Mouse (Mus musculus) hindbrain, embryonic 11.5 days (tissue): ENCODE results near the gene Bhlhe41. TPM values are rescaled to one million over a fixed set of nuclear protein-coding genes. Genes with fewer than 3 reads are reported as not detected.
A peak's percentile ranks its signal among the peaks of the same experiment; 100 is the strongest.

Experiments used
- ATAC-seq: fragments of 200-750 bp; cut with Nextera tagmentation; 2 replicates; pipeline ENCODE4 v1.8.0; 2017; ENCODE audit warnings: mild to moderate bottlenecking, moderate TSS enrichment, moderate library complexity; ENCODE audit not compliant: low FRiP score
- DNase-seq: peaks from one replicate; pipeline ENCODE4 v3.0.0-alpha.2; 2015; ENCODE audit warnings: low spot score
- H3K27ac ChIP-seq: fragments of 300-500 bp; sonication (generic); 2 replicates; pipeline ENCODE4 v1.5.1; 2014; ENCODE audit warnings: mild to moderate bottlenecking, low read depth, low read length
- H3K27me3 ChIP-seq: fragments of 300-500 bp; sonication (generic); 2 replicates; pipeline ENCODE4 v1.6.1; 2014; ENCODE audit warnings: mild to moderate bottlenecking, low read length, moderate library complexity, mixed read lengths; ENCODE audit not compliant: control insufficient read depth, insufficient read depth
- H3K36me3 ChIP-seq: fragments of 300-500 bp; sonication (generic); 2 replicates; pipeline ENCODE4 v1.6.1; 2014; ENCODE audit warnings: mild to moderate bottlenecking, low read length, moderate library complexity, mixed read lengths; ENCODE audit not compliant: control insufficient read depth, insufficient read depth
- H3K4me1 ChIP-seq: fragments of 300-500 bp; sonication (generic); replicated peaks from 2 replicates; pipeline ENCODE4 v1.6.1; 2014; ENCODE audit warnings: low read length, mixed read lengths; ENCODE audit not compliant: control insufficient read depth, insufficient read depth
- H3K4me2 ChIP-seq: fragments of 300-500 bp; sonication (generic); replicated peaks from 2 replicates; pipeline ENCODE4 v1.6.1; 2014; ENCODE audit warnings: mild to moderate bottlenecking, low read depth, low read length
- H3K4me3 ChIP-seq: fragments of 300-500 bp; sonication (generic); 2 replicates; pipeline ENCODE4 v1.5.1; 2014; ENCODE audit warnings: low read depth, low read length
- H3K9ac ChIP-seq: fragments of 300-500 bp; sonication (generic); 2 replicates; pipeline ENCODE4 v1.6.1; 2014; ENCODE audit warnings: low read depth, low read length
- H3K9me3 ChIP-seq: fragments of 300-500 bp; sonication (generic); 2 replicates; pipeline ENCODE4 v1.6.1; 2016; ENCODE audit warnings: low read length; ENCODE audit not compliant: control insufficient read depth
- WGBS: fragments of 180-500 bp; shearing (Covaris S2); extraction: QIAGEN DNeasy Blood & Tissue Kit; methylation state at CpG from one replicate; pipeline ENCODE4 v1.1.7; 2014; 5-methylcytosine and 5-hydroxymethylcytosine counted together
- polyA plus RNA-seq: library from polyadenylated mRNA; unstranded; fragments of >200 nt; fragmentation: Nextera tagmentation; extraction: Ambion mirVana; gene quantifications from 2 replicates; pipeline ENCODE4 v1.2.1, GENCODE M21; 2014

Bhlhe41 gene
- polyA plus RNA-seq, 1 experiment from 2014 or later: 1.8 TPM

DNA sequence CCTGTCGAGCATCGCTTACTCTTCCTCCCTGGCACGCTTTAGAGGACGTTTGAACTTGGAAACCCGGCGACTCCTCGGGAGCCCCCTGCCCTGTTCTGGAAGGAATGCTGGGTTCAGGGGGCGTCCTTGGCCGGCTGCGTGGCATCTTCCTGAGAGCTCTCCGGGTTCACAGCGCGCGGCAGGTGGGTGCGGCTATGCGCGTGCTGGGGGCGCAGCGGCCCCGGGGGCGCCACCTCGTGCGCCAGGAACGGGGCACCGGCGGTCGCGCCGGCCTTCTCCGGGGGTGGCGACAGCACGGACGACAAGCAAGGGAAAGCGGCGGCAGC is 2.7 kb downstream of the Bhlhe41 start:
- ATAC-seq (no peak), DNase-seq (no peak)
- Histone ChIP-seq H3K9ac (peak overlapping the region; percentile 55), H3K4me1 (peaks cover 9% of the 10 kb centered on the region), H3K4me3 (peak overlapping the region; percentile 55), H3K4me2 (peak overlapping the region; percentile 80), H3K27me3 (peaks cover 43% of the 10 kb centered on the region), H3K36me3 (no peaks in the 10 kb centered on the region), H3K9me3 (no peaks in the 10 kb centered on the region), H3K27ac (no peak overlapping the region)
- 2% methylated on average over 28 of the region's 35 CpGs for whole genome bisulfite sequencing

DNA sequence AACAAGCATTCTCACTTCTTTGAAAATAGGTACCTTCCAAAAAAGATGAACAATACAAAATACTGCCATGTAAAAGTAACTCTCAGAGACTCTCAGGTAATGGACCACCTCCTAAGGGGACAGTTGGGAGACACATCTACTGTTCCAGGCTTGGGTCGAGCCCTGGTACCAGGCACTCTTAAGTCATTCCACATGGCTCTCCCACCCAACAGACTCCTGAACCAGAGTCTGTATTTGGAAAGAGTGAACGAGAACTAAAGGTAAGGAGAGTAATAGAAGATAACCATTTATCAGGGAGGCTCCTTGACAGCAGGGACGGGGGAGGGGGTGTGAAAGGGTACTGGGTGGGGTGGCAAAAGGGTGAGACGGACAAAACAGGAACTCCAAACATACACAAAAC is 3.0 kb downstream of the Bhlhe41 start:
- H3K4me3 ChIP-seq: peak overlapping the region; percentile 55
- H3K9ac ChIP-seq: no peak overlapping the region; the same call in 1 of the 2 replicates
- peaks cover 43% of the 10 kb centered on the region for H3K27me3 ChIP-seq
- H3K4me2 ChIP-seq: peak overlapping the region; percentile 80
- H3K36me3 ChIP-seq: no peaks in the 10 kb centered on the region
- WGBS: 22% methylated on average over 4 of the region's 4 CpGs
- no peak overlapping the region for H3K27ac ChIP-seq
- DNase-seq: peak; percentile 29
- H3K4me1 ChIP-seq: peaks cover 9% of the 10 kb centered on the region
- H3K9me3 ChIP-seq: no peaks in the 10 kb centered on the region
- ATAC-seq: no peak

DNA sequence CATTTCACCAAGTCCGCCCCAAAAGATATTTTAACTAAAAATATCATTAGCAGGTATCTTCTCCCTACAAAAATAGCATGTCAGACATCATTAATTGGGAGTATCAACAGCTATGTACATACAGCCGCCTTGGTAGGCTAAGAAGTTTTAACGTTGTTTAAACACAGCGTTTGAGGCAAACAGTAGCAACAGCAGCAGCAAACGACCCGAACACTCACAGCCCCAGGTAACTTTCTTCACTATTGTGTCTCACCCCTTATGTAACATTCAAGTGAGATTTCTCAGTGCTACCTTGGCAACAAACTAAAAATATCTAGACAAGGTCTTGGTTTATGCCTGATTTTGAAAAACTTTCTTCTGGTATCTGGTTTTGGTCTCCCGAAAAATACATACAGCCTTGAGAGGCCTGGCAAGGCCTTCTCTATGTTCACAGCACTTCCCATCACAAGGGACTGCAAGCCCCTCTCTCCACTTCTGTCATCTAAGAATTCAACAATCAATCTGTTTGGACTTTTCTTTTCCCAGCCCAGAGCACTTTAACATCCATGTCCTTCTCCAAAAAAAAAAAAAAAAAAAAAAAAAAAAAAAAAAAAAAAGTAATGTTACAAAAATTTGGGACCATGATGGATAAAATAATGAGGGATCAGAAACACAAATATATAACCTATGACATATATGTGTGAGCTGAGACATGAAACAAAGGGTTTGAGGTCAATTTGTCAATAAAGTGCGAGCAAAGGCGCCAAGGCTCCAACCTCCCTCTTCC is 3.7 kb downstream of the Bhlhe41 start:
- Histone ChIP-seq H3K9me3 (no peaks in the 10 kb centered on the region), H3K27me3 (peaks cover 43% of the 10 kb centered on the region), H3K4me2 (no peak overlapping the region; the same call in 1 of the 2 replicates), H3K36me3 (no peaks in the 10 kb centered on the region), H3K9ac (no peak overlapping the region), H3K4me1 (peaks cover 9% of the 10 kb centered on the region), H3K4me3 (0 out of 2 replicates have a peak overlapping the region, but pooled peaks have one; percentile 55), H3K27ac (no peak overlapping the region)
- DNase-seq: no peak
- no peak for ATAC-seq
- WGBS: 69% methylated on average over 9 of the region's 9 CpGs

DNA sequence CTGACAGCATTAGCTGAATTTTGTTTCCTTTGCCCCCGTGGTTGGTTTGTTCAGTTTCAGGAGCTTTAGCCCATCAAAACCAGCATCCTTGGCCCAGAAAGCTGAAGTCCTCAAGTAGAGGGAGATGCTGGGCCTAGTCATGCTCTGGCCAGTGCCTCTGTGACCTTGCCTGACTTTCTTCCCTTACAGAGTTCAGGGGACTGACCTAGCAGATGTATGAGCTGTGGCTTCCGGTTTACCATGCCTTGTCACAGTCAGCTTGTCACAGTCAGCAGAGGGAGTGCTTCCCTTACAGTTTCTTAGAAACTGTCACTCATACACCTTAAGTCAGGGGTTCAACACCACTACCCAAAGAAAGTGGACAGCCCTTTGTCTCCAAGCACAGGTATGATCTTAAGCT is 5.0 kb downstream of the Bhlhe41 start:
- 57% methylated on average over 2 of the region's 2 CpGs for WGBS
- H3K4me3 ChIP-seq: no peak overlapping the region
- H3K27me3 ChIP-seq: peaks cover 32% of the 10 kb centered on the region
- H3K4me2 ChIP-seq: no peak overlapping the region
- ATAC-seq (no peak), DNase-seq (no peak)
- no peak overlapping the region for H3K27ac ChIP-seq
- no peaks in the 10 kb centered on the region for H3K9me3 ChIP-seq
- peaks cover 13% of the 10 kb centered on the region for H3K4me1 ChIP-seq
- no peak overlapping the region for H3K9ac ChIP-seq
- H3K36me3 ChIP-seq: no peaks in the 10 kb centered on the region

DNA sequence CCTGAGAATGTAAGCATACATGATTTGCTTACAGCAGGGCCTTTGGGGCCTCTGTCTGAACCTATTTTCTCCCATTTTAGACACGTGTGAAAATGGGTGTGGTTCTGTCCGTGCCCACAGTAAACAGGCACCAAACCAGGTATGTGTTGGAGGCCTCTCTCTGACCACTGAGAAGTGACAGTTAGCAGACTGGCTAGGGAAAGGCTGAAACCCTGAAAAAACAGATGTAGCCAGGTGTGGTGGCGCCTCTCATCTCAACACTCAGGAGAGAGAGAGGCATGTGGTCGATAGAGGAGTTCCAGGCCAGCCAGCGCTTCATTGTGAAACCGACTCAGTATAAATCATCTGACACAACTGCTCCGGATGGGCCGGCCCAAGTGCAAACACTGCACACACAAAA is 6.9 kb downstream of the Bhlhe41 start:
- Histone ChIP-seq H3K27ac (no peak overlapping the region), H3K9ac (no peak overlapping the region), H3K9me3 (no peaks in the 10 kb centered on the region), H3K4me1 (peaks cover 13% of the 10 kb centered on the region), H3K4me3 (no peak overlapping the region), H3K4me2 (no peak overlapping the region), H3K36me3 (no peaks in the 10 kb centered on the region), H3K27me3 (peaks cover 12% of the 10 kb centered on the region)
- ATAC-seq (no peak), DNase-seq (no peak)
- WGBS: 68% methylated on average over 8 of the region's 8 CpGs

DNA sequence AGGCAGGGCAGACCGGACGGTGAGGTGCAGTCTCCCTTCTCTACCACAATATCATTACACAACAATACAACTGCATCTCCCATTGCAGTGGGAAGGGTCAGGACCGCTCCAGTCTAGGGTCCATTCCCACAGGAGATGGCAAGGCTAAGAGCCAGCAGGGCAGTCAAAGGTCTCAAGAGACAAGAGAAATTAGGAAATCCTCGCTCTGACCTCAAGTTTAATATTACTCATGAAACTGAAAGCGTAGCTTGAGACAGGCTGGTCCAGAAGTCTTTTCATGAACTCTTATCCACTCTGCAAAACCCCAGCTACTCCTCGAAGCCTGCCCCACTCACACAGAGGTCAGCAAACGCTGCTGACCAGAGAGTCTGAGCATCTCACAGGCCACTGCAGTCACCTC is 7.9 kb downstream of the Bhlhe41 start:
- Histone ChIP-seq H3K27me3 (peaks cover 5% of the 10 kb centered on the region), H3K9ac (no peak overlapping the region), H3K4me2 (no peak overlapping the region), H3K27ac (no peak overlapping the region), H3K9me3 (no peaks in the 10 kb centered on the region), H3K4me3 (no peak overlapping the region), H3K36me3 (no peaks in the 10 kb centered on the region), H3K4me1 (peaks cover 9% of the 10 kb centered on the region)
- no peak for ATAC-seq
- WGBS: 85% methylated on average over 7 of the region's 7 CpGs
- DNase-seq: no peak

DNA sequence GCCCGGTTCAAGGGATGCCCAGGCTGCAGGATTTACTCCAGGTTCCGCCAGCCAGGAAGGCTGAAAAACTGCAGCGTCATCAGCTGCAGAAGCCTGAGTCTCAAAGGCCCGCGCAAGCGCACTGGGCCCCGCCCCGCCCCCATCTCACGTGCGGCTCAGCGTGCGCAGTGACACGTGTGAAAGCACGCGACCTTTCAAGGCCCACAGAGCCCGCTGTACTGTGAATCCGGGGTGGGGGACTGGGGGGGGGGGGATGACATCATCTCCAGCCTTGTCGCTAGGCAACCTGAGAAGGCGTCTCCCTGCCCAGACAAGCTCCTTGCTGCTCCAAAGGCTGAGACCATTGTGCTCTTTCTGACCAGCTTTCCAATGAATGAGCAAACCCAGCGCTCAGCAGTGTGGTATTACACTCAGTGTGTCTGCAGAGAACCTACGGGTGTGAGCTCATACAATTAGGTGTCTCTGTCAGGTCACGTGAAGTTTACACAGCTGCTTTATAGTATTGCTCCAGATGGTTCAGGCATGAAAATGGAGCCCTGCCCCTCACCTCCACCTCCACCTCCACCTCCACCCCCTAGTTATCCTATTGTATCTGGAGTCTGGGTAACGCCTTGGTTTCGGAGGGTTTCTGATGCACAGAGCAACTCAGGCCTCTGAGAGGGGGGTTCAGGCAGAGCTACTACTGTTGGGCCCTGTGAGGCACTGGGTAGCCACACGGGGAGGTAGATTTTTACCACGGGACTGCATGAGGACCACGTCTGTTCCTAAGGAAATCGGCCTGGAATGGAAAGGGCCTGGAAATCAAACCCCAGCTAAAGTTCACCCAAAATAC is 9.4 kb downstream of the Bhlhe41 start:
- peak overlapping the region; percentile 67 for H3K27ac ChIP-seq
- H3K4me2 ChIP-seq: peak overlapping the region; percentile 35
- no peaks in the 10 kb centered on the region for H3K36me3 ChIP-seq
- no peak overlapping the region for H3K9ac ChIP-seq
- peaks cover 7% of the 10 kb centered on the region for H3K4me1 ChIP-seq
- ATAC-seq (peak; percentile 98), DNase-seq (peak; percentile 99)
- H3K4me3 ChIP-seq: no peak overlapping the region
- no peaks in the 10 kb centered on the region for H3K9me3 ChIP-seq
- 3% methylated on average over 26 of the region's 28 CpGs for WGBS
- no peaks in the 10 kb centered on the region; the same call in 1 of the 2 replicates for H3K27me3 ChIP-seq

DNA sequence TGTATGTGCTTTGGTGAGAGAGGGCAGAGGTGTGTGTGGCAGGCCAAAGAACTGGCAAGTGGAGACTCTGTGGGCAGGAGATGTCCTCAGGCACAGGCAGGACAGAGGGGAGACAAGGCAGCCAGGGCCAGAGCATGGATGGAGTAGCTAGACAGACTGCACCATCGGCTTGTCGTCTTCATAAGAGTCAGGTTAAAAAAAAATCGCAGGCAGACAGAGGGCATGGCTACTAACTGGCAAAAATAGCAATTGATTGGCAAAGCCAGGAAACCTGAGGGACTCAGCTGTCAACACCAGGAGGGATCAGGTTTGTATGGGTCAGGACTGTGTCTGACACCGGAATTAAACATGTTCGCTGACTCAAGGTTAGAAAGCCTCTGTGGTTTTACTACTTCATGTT is 10.6 kb downstream of the Bhlhe41 start:
- Histone ChIP-seq H3K27me3 (no peaks in the 10 kb centered on the region; the same call in 1 of the 2 replicates), H3K4me3 (no peak overlapping the region), H3K36me3 (no peaks in the 10 kb centered on the region), H3K4me2 (no peak overlapping the region), H3K9ac (no peak overlapping the region), H3K27ac (no peak overlapping the region), H3K4me1 (peaks cover 7% of the 10 kb centered on the region), H3K9me3 (no peaks in the 10 kb centered on the region)
- DNase-seq (no peak), ATAC-seq (no peak)
- 53% methylated on average over 5 of the region's 5 CpGs for WGBS
